Mouse (Mus musculus): ENCODE measurements at regions not wholly inside any gene's neighbourhood (a gene's known extent, or its start where the extent isn't known, plus 50 kb on each side); places are given as distances from the start of the nearest gene placed in this dataset.
"Not testable (repeated sequence)": the region's sequence is repeated elsewhere in the genome, so short reads cannot be mapped to it uniquely, and the experiment has no call there.

DNA sequence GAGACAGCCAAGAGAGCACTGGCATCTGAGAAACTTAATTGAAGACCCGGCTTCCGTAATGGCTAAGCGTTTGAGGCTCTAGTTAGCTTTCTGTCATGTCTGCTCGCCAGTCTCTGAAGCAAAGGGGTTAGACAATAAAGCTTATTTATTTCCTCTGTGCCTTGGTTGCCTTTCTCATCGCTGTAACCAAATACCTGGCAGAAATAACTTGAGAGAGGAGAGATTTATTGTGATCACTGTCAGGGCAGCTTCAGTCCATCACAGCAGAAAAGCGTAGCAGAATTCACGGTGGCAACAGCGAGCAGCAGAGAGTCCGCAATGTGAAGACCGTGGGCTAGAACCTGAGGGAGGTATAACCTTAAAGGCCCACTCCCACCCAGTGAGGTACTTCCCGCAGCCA, 174.2 kb upstream of the Cdkn3 start:
- DNase-seq: no peak

DNA sequence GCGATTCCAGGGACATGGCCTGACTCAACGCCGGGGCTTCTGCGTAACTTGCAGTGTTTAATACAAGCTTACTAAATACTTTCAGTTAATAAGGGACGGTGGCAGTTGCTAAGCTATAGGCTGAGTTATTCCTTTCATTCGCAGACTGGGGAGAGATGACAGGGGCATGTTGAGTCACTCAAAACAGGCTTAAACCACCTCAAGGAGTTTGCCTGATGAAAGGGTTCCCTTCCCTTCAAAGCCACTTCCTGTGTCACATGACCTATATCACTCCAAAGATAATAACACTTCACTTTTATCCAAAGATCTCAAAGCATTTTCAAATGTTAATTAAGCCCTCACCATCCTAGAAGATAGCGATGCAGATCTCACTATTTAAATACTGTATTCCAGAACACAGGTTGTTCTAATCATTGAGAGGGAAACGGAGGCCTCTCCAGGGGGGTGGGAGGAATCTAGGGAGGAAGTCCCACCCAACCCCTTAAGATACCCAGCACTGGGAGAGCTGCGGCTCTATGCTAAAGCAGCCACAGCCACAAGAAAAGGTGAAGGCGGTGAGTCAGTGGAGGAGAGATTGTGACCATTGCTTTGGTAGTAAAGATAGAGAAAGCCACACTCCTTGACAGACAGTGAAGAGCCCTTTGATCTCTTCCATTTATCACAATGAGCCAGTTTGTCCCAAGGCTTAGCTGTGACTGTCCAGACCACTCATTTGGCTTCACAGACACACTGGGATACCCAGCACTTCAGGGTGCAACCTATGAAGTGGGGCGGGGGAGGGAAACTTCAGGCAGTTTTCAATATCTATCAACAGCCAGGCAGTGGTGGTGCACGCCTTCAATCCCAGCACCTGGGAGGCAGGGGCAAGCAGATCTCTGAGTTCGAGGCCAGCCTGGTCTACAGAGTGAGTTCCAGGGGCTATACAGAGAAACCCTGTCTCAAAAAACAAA, 182.0 kb upstream of the Cdkn3 start:
- no peak for DNase-seq

DNA sequence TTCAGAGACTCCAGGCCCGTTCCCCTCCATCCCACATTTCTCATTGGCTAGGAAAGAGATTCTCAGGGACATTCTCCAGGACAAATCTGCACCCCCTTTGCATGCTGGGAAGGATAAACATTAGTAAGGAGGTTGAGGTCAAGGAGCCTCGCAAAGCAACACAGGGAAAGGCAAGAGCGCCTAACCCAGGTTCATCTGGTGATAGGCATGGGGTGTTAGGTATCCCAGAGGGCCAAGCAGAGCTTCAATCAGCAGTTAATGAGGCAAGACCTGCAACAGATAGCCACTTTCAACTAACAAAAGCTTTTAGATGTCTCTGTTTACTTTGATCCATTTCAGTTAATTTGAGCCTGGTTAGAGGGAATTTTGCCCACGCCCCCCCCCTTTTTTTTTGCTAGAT, 184.5 kb upstream of the Cdkn3 start:
- no peak for DNase-seq

DNA sequence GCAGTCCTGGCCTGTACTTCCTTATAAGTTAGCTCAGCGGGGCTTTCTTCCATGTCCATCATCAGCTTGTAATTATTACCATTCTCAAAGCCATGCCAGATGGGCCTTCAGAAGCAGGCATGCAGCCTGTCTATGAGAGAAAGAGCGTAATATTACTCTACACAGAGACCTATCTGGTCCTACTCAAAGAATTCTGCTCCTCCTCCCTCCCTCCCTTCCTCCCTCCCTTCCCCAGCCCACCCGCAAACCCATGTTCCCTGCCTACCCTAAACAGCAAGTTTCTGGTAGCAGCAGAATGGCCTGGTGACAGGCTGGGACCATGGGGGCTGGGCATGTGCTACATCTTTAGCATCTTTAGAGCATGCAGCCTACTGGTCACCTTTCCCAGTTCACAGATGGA, 184.9 kb upstream of the Cdkn3 start:
- no peak for DNase-seq

DNA sequence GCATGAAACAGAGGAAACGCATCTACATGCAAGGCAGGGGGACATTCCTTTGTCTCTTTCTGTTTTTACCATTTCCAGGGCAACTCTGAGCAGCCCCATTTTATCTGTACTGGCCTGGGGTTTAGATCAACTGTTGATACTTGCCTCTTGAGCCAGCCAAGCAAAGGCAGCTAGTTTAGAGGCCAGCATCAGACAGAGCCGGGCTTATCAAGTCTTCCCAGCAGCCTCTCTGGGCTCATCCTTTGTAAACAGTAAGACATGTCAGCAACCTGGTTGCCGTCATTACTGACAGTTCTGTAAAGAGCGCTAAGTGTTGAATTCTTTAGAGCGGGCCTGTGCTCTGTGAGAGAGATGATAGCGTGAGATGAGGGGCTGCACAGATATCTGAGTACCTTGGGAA, 182.9 kb upstream of the Bmp4 start:
- DNase-seq: no peak

DNA sequence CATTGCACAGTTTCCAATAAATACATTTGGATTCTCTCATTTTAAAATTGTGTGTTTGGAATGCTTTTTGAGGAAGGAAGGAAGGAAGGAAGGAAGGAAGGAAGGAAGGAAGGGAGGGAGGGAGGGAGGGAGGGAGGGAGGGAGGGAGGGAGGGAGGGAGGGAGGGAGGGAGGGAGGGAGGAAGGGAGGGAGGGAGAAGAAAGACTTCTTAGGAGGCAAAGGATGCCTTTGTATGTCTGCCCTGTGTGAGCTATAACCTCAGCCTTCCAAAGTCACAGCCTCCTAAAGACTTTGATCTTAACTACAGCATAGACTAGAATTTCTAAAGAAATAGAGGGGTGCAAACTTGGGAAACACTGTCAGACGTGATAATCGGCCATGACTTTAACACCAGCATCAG, 182.5 kb upstream of the Bmp4 start:
- DNase-seq: not testable (repeated sequence)

DNA sequence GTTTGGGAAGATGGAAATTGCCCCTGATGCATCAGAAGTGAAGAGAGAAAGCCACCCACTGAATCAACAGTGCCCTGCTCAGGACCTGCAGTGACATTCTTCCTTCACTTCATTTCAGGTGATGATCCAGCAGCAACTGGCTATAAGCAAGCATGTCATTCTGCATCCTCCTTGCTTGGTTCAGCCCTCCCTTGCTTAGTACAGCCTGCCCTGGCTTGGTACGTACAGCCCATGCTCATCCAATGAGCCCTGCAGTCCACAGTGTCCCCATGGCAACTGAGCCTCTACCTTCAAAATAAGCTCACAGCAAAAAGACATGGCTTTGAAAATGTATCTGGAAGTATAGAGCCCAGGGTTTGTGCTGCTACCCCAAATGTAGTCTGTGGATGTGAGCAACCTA, 181.4 kb upstream of the Bmp4 start:
- DNase-seq: no peak

DNA sequence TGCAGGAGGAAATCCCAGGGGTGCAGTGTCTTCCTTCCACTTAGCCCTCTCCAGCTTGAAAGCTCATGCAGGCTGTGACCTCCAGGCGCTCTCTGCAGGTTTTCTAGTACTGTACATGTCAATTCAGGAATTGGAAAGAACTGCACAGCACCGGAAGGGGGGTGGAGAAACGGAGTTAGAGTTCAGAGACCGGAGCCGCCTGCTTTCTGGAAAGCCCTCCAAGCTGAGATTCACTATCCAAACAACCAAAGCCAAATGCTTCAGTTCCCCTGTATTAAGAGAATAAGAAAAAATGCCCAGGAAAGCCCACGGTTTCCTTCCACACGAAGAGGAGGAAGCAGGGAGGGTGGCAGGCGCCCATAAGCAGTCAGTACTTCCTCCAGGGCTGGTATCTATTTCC, 178.8 kb upstream of the Bmp4 start:
- DNase-seq: peak; percentile 17

DNA sequence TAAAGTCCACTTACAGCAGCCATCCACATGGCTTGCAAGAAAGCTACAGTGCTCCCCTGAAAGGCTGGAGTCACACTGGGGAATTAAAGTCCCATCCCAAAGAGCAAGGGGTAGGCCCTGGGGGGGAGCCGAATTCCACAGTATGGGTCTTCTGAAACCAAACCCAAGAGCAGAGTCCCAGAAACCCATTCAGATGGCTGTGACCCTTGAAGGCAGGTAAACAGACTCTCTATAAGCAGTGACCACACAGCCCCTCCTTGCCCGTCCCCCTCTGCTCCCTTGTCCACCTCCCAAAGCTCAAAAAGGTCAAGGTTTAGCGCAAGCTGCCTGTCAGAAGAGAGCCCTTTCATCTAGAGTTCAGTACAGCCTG, 176.9 kb upstream of the Bmp4 start:
- peak; percentile 10 for DNase-seq

DNA sequence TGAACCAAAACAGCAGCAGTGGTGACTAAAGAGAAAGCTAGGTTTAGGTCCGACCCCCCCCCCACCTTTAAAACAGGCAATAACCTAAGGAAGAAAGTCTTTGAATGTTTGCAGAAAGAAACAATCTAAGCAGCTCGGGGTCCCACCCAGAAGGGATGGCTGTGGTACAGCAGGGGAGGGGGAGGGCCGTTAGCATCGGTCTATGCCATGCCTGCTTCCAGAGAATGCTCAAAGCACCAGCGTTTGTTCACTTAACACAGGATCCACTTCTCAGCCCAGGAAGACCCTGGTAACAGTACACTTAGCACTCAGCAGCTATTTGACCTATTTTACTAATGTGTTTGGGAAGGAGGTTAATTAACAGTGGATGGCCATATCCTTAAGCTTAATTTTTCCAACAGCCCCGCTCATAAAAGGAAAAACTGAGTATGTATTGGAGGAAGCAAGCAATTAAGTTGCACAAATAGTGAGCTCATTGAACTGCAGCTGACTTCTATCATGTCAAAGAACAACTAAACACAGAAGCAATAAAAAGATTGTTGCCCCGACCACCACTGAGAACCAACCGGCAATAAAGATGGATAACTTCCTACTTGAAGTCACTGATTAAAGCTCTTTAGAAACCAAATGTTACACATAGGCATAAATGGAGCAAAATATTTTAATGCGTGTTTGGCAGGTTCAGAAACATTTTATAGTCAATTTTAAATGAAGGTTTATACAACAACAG, 176.4 kb upstream of the Bmp4 start:
- peak; percentile 20 for DNase-seq

DNA sequence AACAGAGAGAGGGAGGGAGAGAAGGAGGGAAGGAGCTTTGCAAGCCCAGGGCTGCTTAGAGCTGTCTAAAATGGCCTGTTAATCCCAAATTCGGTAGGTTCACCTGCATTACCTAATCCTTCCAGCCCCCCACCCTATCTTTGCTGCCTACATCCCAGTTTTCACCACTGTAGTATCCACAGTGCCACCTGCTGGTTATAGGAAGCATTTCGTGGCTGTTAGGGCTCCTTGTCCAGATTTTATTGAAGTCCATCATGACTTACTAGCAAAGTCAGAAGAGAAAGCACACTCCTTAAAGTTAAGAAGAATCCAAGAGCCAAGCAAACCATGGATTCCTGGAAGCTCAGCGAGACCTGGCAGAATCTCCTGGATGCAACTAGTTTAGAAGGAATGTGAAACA, 174.5 kb upstream of the Bmp4 start:
- DNase-seq: peak; percentile 69

DNA sequence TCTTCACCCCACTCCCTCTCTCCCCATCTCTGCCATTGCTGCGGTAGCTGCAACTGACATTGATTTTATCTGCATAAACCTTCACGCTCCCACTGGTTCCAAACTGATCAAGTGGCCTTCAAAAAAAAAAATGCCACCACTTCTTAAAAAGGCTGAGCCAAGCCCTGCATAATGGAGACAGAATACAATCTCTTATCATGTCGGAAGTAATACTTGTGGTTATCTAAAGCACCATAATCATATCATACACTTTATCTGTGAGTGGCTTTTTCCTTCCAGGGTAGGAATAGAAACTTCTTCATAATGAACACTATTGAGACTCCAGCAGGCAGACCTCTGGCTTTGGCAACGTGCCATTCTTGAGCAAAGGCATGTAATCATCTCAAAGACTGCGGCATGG, 171.5 kb upstream of the Bmp4 start:
- DNase-seq: peak; percentile 6

DNA sequence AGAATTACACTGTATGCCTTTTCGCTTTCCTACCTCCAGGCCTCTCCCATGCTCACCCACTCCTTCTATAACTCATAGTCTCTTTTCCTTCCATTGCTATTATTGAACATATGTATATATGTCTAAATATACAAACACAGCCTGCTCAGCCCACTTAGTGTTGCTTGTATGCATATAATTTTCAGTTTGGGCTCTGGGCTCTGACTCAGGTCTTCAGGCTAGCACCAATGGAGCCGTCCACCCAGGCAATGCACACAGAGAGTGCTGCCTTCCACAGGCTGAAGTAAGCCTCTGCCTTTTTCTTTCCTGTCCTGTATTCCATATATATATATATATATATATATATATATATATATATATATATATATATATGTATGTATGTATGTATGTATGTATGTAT, 162.8 kb upstream of the Bmp4 start:
- DNase-seq: no peak

DNA sequence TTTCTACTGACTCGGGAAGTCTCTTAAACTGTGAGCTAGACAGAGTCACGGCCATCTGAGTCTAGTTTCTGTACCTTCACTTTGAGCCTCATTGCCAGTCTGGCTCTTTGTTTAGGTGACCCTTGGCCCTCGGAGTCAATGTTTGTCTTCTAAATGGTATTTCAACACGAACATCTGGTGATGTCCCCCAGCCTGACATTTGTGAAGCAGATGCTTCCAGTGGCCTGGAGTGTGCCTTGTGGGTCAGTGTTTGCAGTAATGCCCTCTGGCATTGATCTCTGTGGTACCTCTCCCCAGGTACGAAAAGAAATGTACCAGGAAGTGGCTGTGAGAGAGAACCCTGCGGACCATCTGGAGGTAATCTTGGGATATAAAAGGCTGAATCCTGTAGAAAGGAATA, 155.7 kb upstream of the Bmp4 start:
- no peak for DNase-seq

DNA sequence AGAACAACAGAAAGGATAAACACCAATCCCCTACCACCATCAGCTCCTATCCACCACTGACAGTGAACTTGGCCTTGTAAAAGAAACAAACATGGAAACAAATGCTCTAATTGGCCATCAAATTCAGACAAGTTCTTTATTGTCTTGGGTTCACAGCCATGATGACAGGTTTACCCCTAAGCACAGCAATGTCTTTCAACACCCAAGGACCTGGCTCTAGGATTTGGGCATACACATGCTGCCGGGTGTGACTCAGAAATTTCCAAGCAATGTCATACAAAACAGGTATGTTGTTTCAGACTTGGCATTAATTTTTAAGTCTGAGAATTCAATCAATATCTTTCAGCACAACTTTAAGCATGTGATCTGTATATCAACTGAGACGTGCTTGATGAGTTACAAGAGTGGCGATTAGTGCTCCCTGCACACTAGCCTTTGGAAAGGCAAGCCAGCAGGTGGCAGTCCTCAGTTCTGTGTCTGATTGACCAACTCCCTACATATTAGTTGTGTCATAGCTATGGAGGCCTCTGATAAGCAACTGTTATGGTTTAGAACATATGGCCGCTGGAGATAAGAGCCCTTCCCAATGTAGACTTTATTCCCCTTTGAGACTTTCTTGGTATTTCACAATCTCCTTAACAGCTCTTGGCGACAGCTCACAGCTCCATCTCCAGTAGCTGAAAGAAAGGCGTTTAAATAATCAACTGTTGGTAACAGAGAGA, 149.2 kb upstream of the Bmp4 start:
- no peak for DNase-seq

DNA sequence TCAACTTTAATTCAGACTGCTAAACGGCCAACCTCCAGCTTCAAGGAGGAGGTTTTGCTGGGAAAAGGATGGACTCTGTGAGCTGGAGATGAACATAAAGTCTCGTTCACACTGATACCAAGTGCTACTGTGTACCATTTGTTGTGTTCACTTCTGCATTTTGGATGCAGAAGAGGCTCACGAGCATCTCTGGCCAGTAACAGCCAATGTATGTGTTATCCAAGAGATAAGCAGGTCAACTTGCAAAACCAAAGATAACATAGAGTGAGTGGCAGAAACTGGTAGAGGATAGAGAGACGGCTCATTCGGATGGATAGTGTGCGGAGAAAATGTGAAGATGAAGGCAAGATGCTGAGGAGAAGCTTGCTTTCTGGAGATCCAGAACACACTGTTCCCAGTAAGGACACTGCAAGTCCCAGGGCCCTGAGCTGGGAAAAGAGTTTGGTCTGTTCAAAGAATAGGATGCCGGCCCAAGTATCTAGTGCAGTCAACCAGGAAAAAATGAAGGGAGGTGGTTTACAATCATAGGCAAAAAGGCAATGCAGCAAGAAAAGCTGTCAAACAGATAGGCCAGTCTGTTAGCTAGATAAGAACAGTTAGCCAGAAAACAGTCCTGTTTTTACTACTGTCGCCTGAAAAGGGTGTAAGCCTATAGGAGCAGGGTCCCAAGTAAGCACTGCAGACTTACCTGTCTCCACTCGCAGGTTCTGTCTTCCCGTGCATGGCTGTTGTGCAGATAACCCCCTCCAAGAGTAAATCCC, 145.7 kb upstream of the Bmp4 start:
- no peak for DNase-seq

DNA sequence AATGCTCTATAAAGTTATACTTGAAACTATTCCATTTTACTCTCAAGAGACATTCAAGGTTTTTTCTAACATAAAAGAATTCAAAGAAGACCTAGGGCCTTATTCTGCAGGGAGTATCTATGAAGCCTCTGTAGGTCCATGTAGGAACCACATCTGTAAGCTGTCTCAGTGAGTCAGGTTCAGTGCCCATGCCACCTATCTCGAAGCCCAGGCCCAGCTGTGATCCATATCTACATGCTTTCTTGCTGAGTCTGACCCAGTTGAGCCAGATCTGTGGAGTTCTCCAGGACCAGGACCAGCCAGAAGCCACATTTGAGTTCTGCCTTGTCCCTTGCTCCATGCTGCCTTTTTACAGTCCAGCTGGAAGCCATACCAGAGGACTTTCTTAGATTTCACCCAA, 142.2 kb upstream of the Bmp4 start:
- no peak for DNase-seq

DNA sequence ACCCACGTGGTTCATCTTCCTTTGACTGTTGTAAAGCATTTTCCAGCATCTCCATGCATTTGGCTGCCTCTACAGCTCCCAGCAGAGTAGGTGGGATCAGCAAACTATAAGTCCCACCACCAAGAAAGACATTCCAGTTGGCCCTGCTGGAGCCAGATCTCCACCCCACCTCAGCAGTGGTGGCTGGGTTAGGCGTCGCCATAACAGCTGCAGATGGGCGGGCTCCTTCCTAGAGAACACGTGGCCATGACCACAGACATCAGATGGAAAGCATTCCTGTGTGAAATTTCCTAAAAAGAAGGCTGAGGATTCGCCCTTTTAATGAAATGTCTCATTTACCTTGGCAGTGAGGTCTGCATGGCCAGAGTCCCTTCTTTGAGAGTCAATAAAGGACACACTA, 140.0 kb upstream of the Bmp4 start:
- no peak for DNase-seq

DNA sequence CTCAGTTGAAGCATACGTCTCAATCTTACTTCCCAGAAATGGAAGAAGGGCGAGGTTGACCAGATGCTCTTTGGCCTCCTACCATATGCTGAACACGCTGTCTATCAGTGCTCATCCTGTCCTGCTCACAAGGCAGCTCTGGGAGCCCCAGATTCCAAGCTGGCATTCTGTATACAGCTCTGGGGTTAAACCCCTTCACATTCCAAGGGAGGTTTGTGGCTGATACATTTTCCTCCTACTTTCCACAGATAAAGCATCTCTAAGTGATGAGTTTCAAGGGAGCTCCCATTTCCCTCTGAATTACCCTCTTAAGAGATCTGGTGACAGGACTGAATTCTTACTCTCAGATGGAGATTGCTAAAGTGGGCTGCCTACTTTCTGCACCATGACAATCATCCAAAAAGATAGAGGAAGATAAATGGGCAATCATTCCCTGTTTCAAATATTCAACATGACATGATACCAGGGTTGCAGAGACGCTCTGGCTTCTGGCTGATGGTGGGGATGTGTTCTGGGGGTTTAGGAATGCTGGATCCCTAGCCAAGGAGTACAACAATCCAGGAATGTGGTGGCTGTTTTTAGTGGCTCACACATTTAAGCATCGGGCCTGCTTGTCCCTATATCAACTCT, 138.7 kb upstream of the Bmp4 start:
- DNase-seq: no peak

DNA sequence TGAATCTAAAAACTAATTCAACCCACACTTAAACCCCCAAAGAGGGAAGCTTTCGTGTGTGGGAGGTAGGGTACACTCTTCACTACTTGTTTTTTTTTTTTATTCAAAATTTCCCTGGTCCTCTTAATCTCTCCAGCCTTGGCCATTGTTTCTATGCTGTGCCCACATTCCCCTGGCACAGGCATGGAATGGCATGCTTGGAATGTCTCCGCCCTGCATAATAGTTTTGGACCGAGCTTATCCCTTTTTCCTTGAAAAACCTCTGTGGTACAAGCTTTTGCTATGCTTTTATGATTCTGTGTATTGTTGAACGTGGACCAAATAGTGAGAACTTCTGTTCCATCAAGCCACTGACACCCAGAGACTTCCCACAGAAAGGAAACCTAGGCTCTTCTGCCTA, 126.8 kb upstream of the Bmp4 start:
- DNase-seq: peak; percentile 26

DNA sequence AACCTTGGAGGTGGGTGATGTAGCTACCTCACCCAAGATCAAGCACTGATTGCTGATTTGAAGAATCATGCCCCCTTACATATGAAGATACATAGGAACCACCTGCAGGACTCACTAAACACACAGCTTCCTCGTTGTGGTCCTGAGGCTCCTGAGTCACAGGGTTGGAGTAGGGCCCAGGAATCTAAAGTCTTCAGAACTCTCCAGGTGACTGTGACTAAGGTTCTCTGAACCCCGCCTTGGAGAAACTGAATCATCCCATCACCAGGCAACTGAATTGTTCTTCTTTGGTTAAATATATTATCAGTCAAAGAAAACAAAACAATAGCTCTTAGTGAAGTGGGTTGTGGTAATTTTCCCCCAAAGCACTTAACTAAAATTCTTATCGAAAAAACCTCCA, 125.8 kb upstream of the Bmp4 start:
- DNase-seq: no peak

DNA sequence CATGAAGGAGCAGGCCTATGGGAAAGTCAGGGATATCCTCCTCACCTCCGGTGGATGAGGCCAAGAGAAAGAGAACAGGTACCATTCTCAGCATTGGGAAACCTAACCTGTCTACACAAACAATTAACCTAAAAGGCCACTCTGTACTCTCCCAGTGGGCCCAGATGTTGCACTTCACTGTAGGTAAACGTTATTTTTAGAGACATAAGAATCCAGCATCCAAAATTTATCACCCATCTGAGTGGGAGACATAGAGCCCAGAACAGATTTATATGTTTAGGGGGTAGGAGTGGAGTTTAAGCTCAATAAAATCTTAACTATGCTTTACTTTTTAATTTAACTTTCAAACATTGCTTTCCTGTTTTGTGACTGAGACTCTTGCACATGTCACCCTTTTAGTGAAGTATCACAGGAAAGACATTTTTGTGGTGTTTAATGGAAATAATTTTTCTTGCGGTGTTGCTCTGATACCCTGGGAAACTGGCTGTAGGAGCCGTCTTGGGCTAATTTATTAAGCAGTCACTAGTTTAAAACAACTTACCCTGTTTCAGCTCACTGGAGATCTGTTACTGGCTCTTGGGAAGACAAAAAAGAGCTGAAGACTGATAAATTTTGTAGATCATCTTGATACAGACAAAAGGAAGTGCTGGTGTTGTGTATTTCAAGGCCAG, 123.9 kb upstream of the Bmp4 start:
- no peak for DNase-seq
